Mouse (Mus musculus): ENCODE results near the gene Etl4. TPM values are rescaled to one million over a fixed set of nuclear protein-coding genes. Genes with fewer than 3 reads are reported as not detected.

Gene Etl4
- total and polyA plus RNA-seq, 2 experiments from 2014 or later = 7.6 to 20.6 TPM

DNA sequence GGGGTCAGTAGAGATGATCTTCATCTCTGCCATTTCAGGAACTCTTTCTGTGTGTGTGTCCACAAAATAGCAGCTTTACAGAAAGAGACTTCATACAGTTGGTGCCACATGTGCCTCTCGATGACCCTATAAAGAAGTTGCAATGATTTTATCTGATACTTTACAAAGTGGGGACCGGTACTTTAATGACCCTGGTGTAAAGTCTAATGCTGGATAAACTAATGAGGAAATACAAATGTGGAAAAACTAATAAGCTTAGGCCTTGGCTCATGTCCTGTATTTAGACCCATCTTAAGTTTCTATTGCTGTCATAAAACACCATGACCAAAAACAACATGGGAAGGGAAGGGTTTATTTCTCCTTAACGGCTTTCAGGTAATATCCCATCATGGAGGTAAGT, 729.0 kb downstream of the Etl4 start:
- no peak overlapping the region for H3K4me2 ChIP-seq (ENCODE audit: low read depth, low read length)
- 87% methylated on average over 3 of the region's 3 CpGs for WGBS

DNA sequence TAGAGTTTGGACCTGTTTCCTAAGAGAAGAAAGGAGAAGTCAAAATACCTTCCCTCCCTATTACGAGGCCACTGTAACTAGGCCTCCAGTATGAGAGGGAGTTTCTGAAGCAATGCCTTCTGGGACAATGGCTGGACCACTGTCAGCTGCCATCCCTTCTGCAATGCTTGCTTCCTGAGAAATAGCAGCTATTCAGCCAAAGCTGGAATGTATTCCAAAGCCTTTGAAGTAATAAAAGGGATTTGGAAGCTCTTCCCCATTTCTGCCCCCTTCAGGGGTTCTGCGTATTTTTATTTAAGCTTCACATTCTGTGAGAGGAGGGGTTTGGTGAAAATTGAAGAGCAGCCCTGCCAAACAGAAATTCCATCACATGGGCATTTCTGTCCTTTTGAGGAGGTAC, 730.1 kb downstream of the Etl4 start:
- Histone ChIP-seq H3K4me3 (ENCODE audit: low read depth, low read length) (no peak overlapping the region), H3K9ac (replicated peaks; ENCODE audit: low read depth, low read length) (no peak overlapping the region), H3K4me1 (ENCODE audit: control insufficient read depth, insufficient read depth) (no peaks in the 10 kb centered on the region), H3K4me2 (ENCODE audit: low read depth, low read length) (no peak overlapping the region), H3K27ac (ENCODE audit: low read depth) (no peak overlapping the region), H3K27me3 (ENCODE audit: control insufficient read depth, insufficient read depth, low read length) (no peaks in the 10 kb centered on the region), H3K9me3 (replicated peaks; ENCODE audit: control insufficient read depth, low read length) (no peaks in the 10 kb centered on the region), H3K36me3 (replicated peaks; ENCODE audit: control insufficient read depth, insufficient read depth, low read length) (no peaks in the 10 kb centered on the region)
- no peak for TF ChIP-seq CTCF (IDR thresholded peaks at IDR 0.05; ENCODE audit: low read depth)
- TF ChIP-seq EP300 (IDR thresholded peaks at IDR 0.05; ENCODE audit: low read depth) = no peak
- WGBS = 89% methylated on average over 2 of the region's 2 CpGs
- ATAC-seq (ENCODE audit: insufficient read depth, low read depth) (no peak), DNase-seq (ENCODE audit: low spot score) (no peak)

More for the DNA sequence above, 729.0 kb downstream of the Etl4 start:
- Histone ChIP-seq H3K9ac (replicated peaks; ENCODE audit: low read depth, low read length) (no peak overlapping the region), H3K9me3 (replicated peaks; ENCODE audit: control insufficient read depth, low read length) (no peaks in the 10 kb centered on the region), H3K4me3 (ENCODE audit: low read depth, low read length) (no peak overlapping the region), H3K27me3 (ENCODE audit: control insufficient read depth, insufficient read depth, low read length) (no peaks in the 10 kb centered on the region), H3K27ac (ENCODE audit: low read depth) (no peak overlapping the region), H3K4me1 (ENCODE audit: control insufficient read depth, insufficient read depth) (no peaks in the 10 kb centered on the region), H3K36me3 (replicated peaks; ENCODE audit: control insufficient read depth, insufficient read depth, low read length) (no peaks in the 10 kb centered on the region)
- ATAC-seq (ENCODE audit: insufficient read depth, low read depth) (no peak), DNase-seq (ENCODE audit: low spot score) (no peak)
- TF ChIP-seq CTCF (IDR thresholded peaks at IDR 0.05; ENCODE audit: low read depth) (no peak), EP300 (IDR thresholded peaks at IDR 0.05; ENCODE audit: low read depth) (no peak)

DNA sequence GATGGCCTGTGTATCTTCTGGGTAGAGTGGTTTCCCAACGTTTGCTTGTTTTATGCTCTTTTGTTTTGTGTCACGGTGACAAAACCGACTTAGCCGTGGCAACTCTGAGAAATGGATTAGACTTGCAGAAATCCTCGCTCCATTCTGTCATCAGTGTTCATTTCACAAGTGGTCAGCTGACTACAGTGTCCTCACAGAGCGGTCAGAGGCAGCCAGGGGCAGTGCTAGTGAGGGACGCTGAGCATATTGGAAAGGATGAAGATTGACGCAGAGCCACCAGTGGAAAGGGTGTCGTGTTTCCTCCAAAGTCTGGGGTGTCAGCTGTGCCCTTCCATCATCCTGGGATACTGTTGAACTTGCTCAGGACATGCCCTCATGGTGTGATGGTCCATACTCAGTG, 733.2 kb downstream of the Etl4 start:
- Histone ChIP-seq H3K36me3 (replicated peaks; ENCODE audit: control insufficient read depth, insufficient read depth, low read length) (no peaks in the 10 kb centered on the region), H3K4me1 (ENCODE audit: control insufficient read depth, insufficient read depth) (no peaks in the 10 kb centered on the region), H3K9ac (replicated peaks; ENCODE audit: low read depth, low read length) (no peak overlapping the region), H3K9me3 (replicated peaks; ENCODE audit: control insufficient read depth, low read length) (no peaks in the 10 kb centered on the region), H3K4me2 (ENCODE audit: low read depth, low read length) (no peak overlapping the region), H3K4me3 (ENCODE audit: low read depth, low read length) (no peak overlapping the region), H3K27me3 (ENCODE audit: control insufficient read depth, insufficient read depth, low read length) (no peaks in the 10 kb centered on the region), H3K27ac (ENCODE audit: low read depth) (no peak overlapping the region)
- ATAC-seq (ENCODE audit: insufficient read depth, low read depth) (no peak), DNase-seq (ENCODE audit: low spot score) (no peak)
- TF ChIP-seq EP300 (IDR thresholded peaks at IDR 0.05; ENCODE audit: low read depth) = no peak
- TF ChIP-seq CTCF (IDR thresholded peaks at IDR 0.05; ENCODE audit: low read depth) = no peak
- 55% methylated on average over 9 of the region's 9 CpGs for WGBS

DNA sequence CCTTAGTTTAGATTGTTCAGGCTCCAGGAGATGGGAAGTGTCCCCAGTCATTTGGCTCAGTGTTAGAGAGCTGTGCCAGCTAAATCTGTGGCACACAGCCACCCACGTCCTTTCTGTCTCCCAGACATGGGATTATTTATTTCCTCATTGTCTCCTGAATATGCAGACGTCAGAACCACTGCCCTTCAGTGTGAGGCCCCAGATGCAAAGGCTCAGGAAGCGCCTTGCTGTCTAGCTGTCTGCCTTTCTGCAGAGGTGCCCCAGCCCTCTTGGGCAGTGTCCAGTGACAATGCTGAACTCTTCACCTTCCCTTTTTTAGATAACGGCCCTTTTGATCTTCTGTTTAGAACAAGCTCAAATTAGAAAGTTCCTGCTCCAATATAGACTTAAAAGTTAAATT, 740.2 kb downstream of the Etl4 start:
- Histone ChIP-seq H3K27me3 (ENCODE audit: control insufficient read depth, insufficient read depth, low read length) (no peaks in the 10 kb centered on the region), H3K36me3 (replicated peaks; ENCODE audit: control insufficient read depth, insufficient read depth, low read length) (no peaks in the 10 kb centered on the region), H3K4me3 (ENCODE audit: low read depth, low read length) (no peak overlapping the region), H3K27ac (ENCODE audit: low read depth) (no peak overlapping the region), H3K9ac (replicated peaks; ENCODE audit: low read depth, low read length) (no peak overlapping the region), H3K4me1 (ENCODE audit: control insufficient read depth, insufficient read depth) (peaks cover 15% of the 10 kb centered on the region; the same call in 1 of the 2 replicates), H3K9me3 (replicated peaks; ENCODE audit: control insufficient read depth, low read length) (no peaks in the 10 kb centered on the region), H3K4me2 (ENCODE audit: low read depth, low read length) (no peak overlapping the region; the same call in 1 of the 2 replicates)
- no peak for DNase-seq (ENCODE audit: low spot score)
- 6% methylated on average over 4 of the region's 4 CpGs for WGBS
- ATAC-seq (ENCODE audit: insufficient read depth, low read depth) = peak; percentile 55
- TF ChIP-seq EP300 (IDR thresholded peaks at IDR 0.05; ENCODE audit: low read depth) = no peak
- TF ChIP-seq CTCF (IDR thresholded peaks at IDR 0.05; ENCODE audit: low read depth) = no peak

DNA sequence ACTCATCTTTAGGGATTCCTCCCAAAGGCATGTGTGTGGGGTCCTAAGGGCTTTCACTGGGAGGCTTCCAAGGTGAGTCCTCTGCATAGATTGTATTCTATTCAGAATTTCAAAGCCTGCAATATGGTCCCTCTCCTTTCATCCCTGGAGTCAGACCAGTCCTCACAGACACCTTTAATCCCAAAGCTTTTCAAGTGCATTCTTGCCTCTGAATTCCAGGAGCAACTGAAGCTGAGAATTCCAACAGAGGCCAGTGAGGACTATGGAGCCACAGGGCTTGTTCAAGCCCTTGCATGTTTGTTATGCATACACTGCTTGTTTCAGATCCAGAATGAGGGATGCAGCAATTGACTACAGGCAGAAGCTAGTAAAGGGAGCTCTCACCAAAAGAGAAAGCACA, 743.5 kb downstream of the Etl4 start:
- no peaks in the 10 kb centered on the region for H3K9me3 ChIP-seq (replicated peaks; ENCODE audit: control insufficient read depth, low read length)
- no peak overlapping the region for H3K27ac ChIP-seq (ENCODE audit: low read depth)
- no peak overlapping the region for H3K4me2 ChIP-seq (ENCODE audit: low read depth, low read length)
- no peaks in the 10 kb centered on the region for H3K27me3 ChIP-seq (ENCODE audit: control insufficient read depth, insufficient read depth, low read length)
- no peak for TF ChIP-seq CTCF (IDR thresholded peaks at IDR 0.05; ENCODE audit: low read depth)
- TF ChIP-seq EP300 (IDR thresholded peaks at IDR 0.05; ENCODE audit: low read depth) = no peak
- peaks cover 15% of the 10 kb centered on the region; the same call in 1 of the 2 replicates for H3K4me1 ChIP-seq (ENCODE audit: control insufficient read depth, insufficient read depth)
- H3K9ac ChIP-seq (replicated peaks; ENCODE audit: low read depth, low read length) = no peak overlapping the region
- H3K4me3 ChIP-seq (ENCODE audit: low read depth, low read length) = no peak overlapping the region
- no peaks in the 10 kb centered on the region for H3K36me3 ChIP-seq (replicated peaks; ENCODE audit: control insufficient read depth, insufficient read depth, low read length)
- DNase-seq (ENCODE audit: low spot score) (no peak), ATAC-seq (ENCODE audit: insufficient read depth, low read depth) (no peak)

DNA sequence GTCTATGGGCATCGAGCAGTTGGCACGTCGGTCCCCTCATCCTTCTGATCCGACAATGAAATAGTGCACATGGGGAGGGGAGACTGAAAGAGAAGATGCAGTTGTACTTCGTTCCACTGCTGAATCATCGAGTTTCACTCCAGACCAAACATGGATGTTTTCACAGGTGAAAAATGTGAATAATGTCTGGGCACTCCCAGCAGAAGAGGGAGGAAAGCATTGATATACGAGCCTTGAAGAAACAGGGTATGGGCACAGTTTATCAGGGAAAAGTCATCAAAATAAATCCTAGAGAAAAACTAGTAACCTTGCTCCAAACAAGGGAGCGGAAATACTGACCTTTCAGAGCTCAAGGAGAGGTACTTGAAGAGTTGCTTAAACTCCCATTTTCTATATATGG, 744.5 kb downstream of the Etl4 start:
- 78% methylated on average over 8 of the region's 8 CpGs for WGBS
- no peaks in the 10 kb centered on the region for H3K36me3 ChIP-seq (replicated peaks; ENCODE audit: control insufficient read depth, insufficient read depth, low read length)
- H3K4me1 ChIP-seq (ENCODE audit: control insufficient read depth, insufficient read depth) = peaks cover 12% of the 10 kb centered on the region; the same call in 1 of the 2 replicates
- no peak for ATAC-seq (ENCODE audit: insufficient read depth, low read depth)
- H3K9ac ChIP-seq (replicated peaks; ENCODE audit: low read depth, low read length) = no peak overlapping the region
- DNase-seq (ENCODE audit: low spot score) = no peak
- no peaks in the 10 kb centered on the region for H3K27me3 ChIP-seq (ENCODE audit: control insufficient read depth, insufficient read depth, low read length)
- no peak overlapping the region for H3K27ac ChIP-seq (ENCODE audit: low read depth)
- no peak for TF ChIP-seq EP300 (IDR thresholded peaks at IDR 0.05; ENCODE audit: low read depth)
- no peak for TF ChIP-seq CTCF (IDR thresholded peaks at IDR 0.05; ENCODE audit: low read depth)
- H3K9me3 ChIP-seq (replicated peaks; ENCODE audit: control insufficient read depth, low read length) = no peaks in the 10 kb centered on the region
- H3K4me2 ChIP-seq (ENCODE audit: low read depth, low read length) = no peak overlapping the region
- H3K4me3 ChIP-seq (ENCODE audit: low read depth, low read length) = no peak overlapping the region

All from heart, postnatal 0 days (tissue).